Mouse (Mus musculus) brain, embryonic 18.5 days (tissue): Measurements from ENCODE around the gene Cdh8.
A peak's percentile ranks its signal among the peaks of the same experiment; 100 is the strongest.

Source experiments
- DNase-seq: peaks from one replicate; pipeline ENCODE4 v3.0.0-alpha.2; 2012; ENCODE audit warnings: low read depth, low spot score

The Cdh8 gene

GRCm38 (mm10) chr8:99415966-99416781 lies at the start of gene Cdh8:
Cdh8 (minus strand) TSS chr8:99416471.
- DNase-seq: peak; percentile 69

- DNase-seq: no peak
Observed at GRCm38 (mm10) chr8:99446506-99446905, 30.2 kb upstream of the Cdh8 start.

- no peak for DNase-seq
Observed at GRCm38 (mm10) chr8:99425901-99426300, 9.6 kb upstream of the Cdh8 start.

- DNase-seq: no peak
Observed at GRCm38 (mm10) chr8:99421516-99421915, 5.2 kb upstream of the Cdh8 start.

- DNase-seq: no peak
Observed at GRCm38 (mm10) chr8:99419726-99420125, 3.5 kb upstream of the Cdh8 start.

GRCm38 (mm10) chr8:99417456-99417855 lies 1.2 kb upstream of the Cdh8 start:
- DNase-seq: no peak

GRCm38 (mm10) chr8:99415076-99415965 lies 950 bp downstream of the Cdh8 start:
- DNase-seq: no peak

- DNase-seq: no peak
Observed at GRCm38 (mm10) chr8:99414483-99414921, 1.8 kb downstream of the Cdh8 start.

- DNase-seq: no peak
Observed at GRCm38 (mm10) chr8:99413877-99414482, 2.3 kb downstream of the Cdh8 start.

GRCm38 (mm10) chr8:99393908-99394307 lies 22.4 kb downstream of the Cdh8 start:
- DNase-seq: no peak

GRCm38 (mm10) chr8:99370104-99370503 lies 46.2 kb downstream of the Cdh8 start:
- no peak for DNase-seq

- DNase-seq: no peak
Observed at GRCm38 (mm10) chr8:99369166-99369565, 47.1 kb downstream of the Cdh8 start.

- no peak for DNase-seq
Observed at GRCm38 (mm10) chr8:99368449-99368848, 47.8 kb downstream of the Cdh8 start.

GRCm38 (mm10) chr8:99353923-99354322 lies 62.3 kb downstream of the Cdh8 start:
- no peak for DNase-seq

- DNase-seq: no peak
Observed at GRCm38 (mm10) chr8:99353221-99353620, 63.0 kb downstream of the Cdh8 start.

GRCm38 (mm10) chr8:99349456-99349855 lies 66.8 kb downstream of the Cdh8 start:
- DNase-seq: peak; percentile 30

- DNase-seq: peak; percentile 26
Observed at GRCm38 (mm10) chr8:99348618-99349017, 67.7 kb downstream of the Cdh8 start.

- DNase-seq: no peak
Observed at GRCm38 (mm10) chr8:99339310-99339709, 77.0 kb downstream of the Cdh8 start.

GRCm38 (mm10) chr8:99327559-99327958 lies 88.7 kb downstream of the Cdh8 start:
- no peak for DNase-seq

GRCm38 (mm10) chr8:99314561-99314960 lies 101.7 kb downstream of the Cdh8 start:
- no peak for DNase-seq

- no peak for DNase-seq
Observed at GRCm38 (mm10) chr8:99304184-99304583, 112.1 kb downstream of the Cdh8 start.

- no peak for DNase-seq
Observed at GRCm38 (mm10) chr8:99290201-99290600, 126.1 kb downstream of the Cdh8 start.
